Mouse (Mus musculus): Measurements from ENCODE around the gene Rfc3.
"Not testable (repeated sequence)": the region's sequence is repeated elsewhere in the genome, so short reads cannot be mapped to it uniquely, and the experiment has no call there.

Rfc3 gene

GRCm38 (mm10) chr5:151650700-151651410, at the start of gene Rfc3:
Gene Rfc3 (minus strand): TSS chr5:151651242.
- peak; percentile 97 for DNase-seq

GRCm38 (mm10) chr5:151693636-151694035, 42.6 kb upstream of the Rfc3 start:
- not testable (repeated sequence) for DNase-seq

- peak; percentile 84 for DNase-seq
These were observed 35.8 kb upstream of the Rfc3 start for GRCm38 (mm10) chr5:151686606-151687525.

- no peak for DNase-seq
These were observed 11.2 kb upstream of the Rfc3 start for GRCm38 (mm10) chr5:151662207-151662606.

- DNase-seq, result no peak
These were observed 356 bp upstream of the Rfc3 start for GRCm38 (mm10) chr5:151651411-151651784.

GRCm38 (mm10) chr5:151644845-151645244, 6.2 kb downstream of the Rfc3 start:
- DNase-seq, result no peak

- no peak for DNase-seq
These were observed 8.2 kb downstream of the Rfc3 start for GRCm38 (mm10) chr5:151642867-151643266.

- no peak for DNase-seq
These were observed 8.9 kb downstream of the Rfc3 start for GRCm38 (mm10) chr5:151642102-151642501.

- DNase-seq, result no peak
These were observed 45.1 kb downstream of the Rfc3 start, which contains the start of gene Vmn2r18 for GRCm38 (mm10) chr5:151605921-151606320. Gene Vmn2r18 (minus strand): TSS chr5:151606021.

- DNase-seq, result no peak
These were observed 49.3 kb downstream of the Rfc3 start for GRCm38 (mm10) chr5:151601696-151602095.

Measured in lung, postnatal 14 days (tissue).